Mouse (Mus musculus) layer of hippocampus, postnatal 36 days (tissue): ENCODE results near the gene Olfr1212. TPM values are rescaled to one million over a fixed set of nuclear protein-coding genes. Genes with fewer than 3 reads are reported as not detected.

Source experiments
- DNase-seq, 2 experiments: peaks; one replicate each; pipeline ENCODE4 v3.0.0; 2022
- total RNA-seq, 2 experiments: library from RNA; stranded (reverse); gene quantifications; 2 replicates each; pipeline ENCODE4 v1.2.3; 2021

Gene Olfr1212
- total RNA-seq: not detected

GRCm38 (mm10) chr2:88953669-88954068 lies at the start of gene Olfr1212:
Gene Olfr1212, plus strand, starts transcription at chr2:88953969.
- no peak for DNase-seq

GRCm38 (mm10) chr2:88915057-88915456 lies 38.7 kb upstream of the Olfr1212 start, which contains the start of gene Olfr1209:
Gene Olfr1209, minus strand, starts transcription at chr2:88915157.
- no peak for DNase-seq

- DNase-seq: no peak
Measured at GRCm38 (mm10) chr2:88938011-88938410, 15.8 kb upstream of the Olfr1212 start, which contains the start of gene Olfr1211. Gene Olfr1211, minus strand, starts transcription at chr2:88938111.

- DNase-seq: no peak
Measured at GRCm38 (mm10) chr2:88980181-88980580, 26.4 kb downstream of the Olfr1212 start, which contains the start of gene Gm13762. Gene Gm13762, minus strand, starts transcription at chr2:88980281.

GRCm38 (mm10) chr2:88992553-88992952 lies 38.8 kb downstream of the Olfr1212 start, which contains the start of gene Olfr1214:
Gene Olfr1214, minus strand, starts transcription at chr2:88992653.
- DNase-seq: no peak

GRCm38 (mm10) chr2:89006873-89007272 lies 53.1 kb downstream of the Olfr1212 start, which contains the start of gene Olfr1215:
Gene Olfr1215, minus strand, starts transcription at chr2:89006973.
- DNase-seq: no peak

Other genes with a start within 250 kb of the Olfr1212 start
- not detected for gene Olfr1196, start 249.4 kb upstream of the Olfr1212 start, total RNA-seq
- gene Olfr1197, start 221.6 kb upstream of the Olfr1212 start, total RNA-seq: not detected
- not detected for gene Olfr1198, start 202.6 kb upstream of the Olfr1212 start, total RNA-seq
- gene Olfr1199, start 193.5 kb upstream of the Olfr1212 start, total RNA-seq: not detected
- gene Olfr1200, start 183.5 kb upstream of the Olfr1212 start, total RNA-seq: not detected
- gene Olfr1201, start 160.9 kb upstream of the Olfr1212 start, total RNA-seq: not detected
- not detected for gene Olfr1202, start 139.5 kb upstream of the Olfr1212 start, total RNA-seq
- gene Olfr1205, start 124.2 kb upstream of the Olfr1212 start, total RNA-seq: not detected
- gene Olfr1204, start 104.7 kb upstream of the Olfr1212 start, total RNA-seq: not detected
- not detected for gene Olfr1206, start 90.7 kb upstream of the Olfr1212 start, total RNA-seq
- gene Olfr1208, start 51.7 kb upstream of the Olfr1212 start, total RNA-seq: not detected
- not detected for gene Olfr1209, start 38.8 kb upstream of the Olfr1212 start, total RNA-seq
- gene Olfr1211, start 15.9 kb upstream of the Olfr1212 start, total RNA-seq: not detected
- not detected for gene Gm13762, start 26.3 kb downstream of the Olfr1212 start, total RNA-seq
- gene Olfr1214, start 38.7 kb downstream of the Olfr1212 start, total RNA-seq: not detected
- gene Olfr1215, start 53.0 kb downstream of the Olfr1212 start, total RNA-seq: not detected
- gene Olfr1216, start 64.4 kb downstream of the Olfr1212 start, total RNA-seq: not detected
- not detected for gene Olfr1217, start 78.1 kb downstream of the Olfr1212 start, total RNA-seq
- not detected for gene Olfr1218, start 107.2 kb downstream of the Olfr1212 start, total RNA-seq
- not detected for gene Olfr1219, start 129.5 kb downstream of the Olfr1212 start, total RNA-seq
- not detected for gene Olfr1220, start 152.9 kb downstream of the Olfr1212 start, total RNA-seq
- not detected for gene Olfr1221, start 163.3 kb downstream of the Olfr1212 start, total RNA-seq
- not detected for gene Olfr1222, start 179.1 kb downstream of the Olfr1212 start, total RNA-seq
- gene Olfr1223, start 197.6 kb downstream of the Olfr1212 start, total RNA-seq: not detected
- not detected for gene Olfr1224-ps1, start 210.1 kb downstream of the Olfr1212 start, total RNA-seq
- not detected for gene Olfr1225, start 220.7 kb downstream of the Olfr1212 start, total RNA-seq
- gene Olfr1226, start 246.1 kb downstream of the Olfr1212 start, total RNA-seq: not detected